8 mouse cellular contexts compared by ENCODE assay signal in the genomic region with DNA sequence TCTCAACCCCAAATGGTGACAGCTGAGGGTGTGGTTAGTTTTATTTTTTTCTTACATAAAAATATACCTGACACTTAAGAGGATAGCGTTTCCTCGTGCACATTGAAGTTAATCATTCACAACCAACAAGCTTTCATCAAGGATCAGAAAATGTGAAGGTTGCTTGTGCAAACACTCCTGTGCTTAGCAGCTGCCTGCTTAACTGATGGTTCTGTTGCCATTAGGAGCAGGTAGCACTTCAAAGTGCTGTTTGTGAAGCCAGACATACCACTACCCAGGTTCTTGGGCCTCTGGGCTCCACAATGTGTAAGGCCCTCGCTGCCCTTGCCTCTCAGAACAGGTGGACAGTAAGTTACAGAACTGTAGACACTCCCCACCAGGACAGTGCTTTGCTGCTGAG. TPM values are rescaled to one million over a fixed set of nuclear protein-coding genes. Genes with fewer than 3 reads are reported as not detected.
DNase-seq lines count a peak whose midpoint lies in the region; ATAC-seq and TF ChIP-seq lines count a peak whose summit lies in the region.
"Had no signal": no experiment of that assay in that cellular context is flagged by ENCODE, and none has a peak within 500 bp of the region (broad histone marks: within the 10 kb centered on the region; RNA-seq: fewer than 3 reads in every experiment).

No protein-coding gene starts in this region.

- no peak overlapping the region for H3K4me3 ChIP-seq in heart, embryonic 14.5 days (ENCODE audit: control insufficient read depth in 1 of 2, insufficient read depth in 1 of 2, low read depth in 1 of 2, low read length in 2 of 2)
- H3K4me3 ChIP-seq in lung, embryonic 14.5 days (ENCODE audit: low read depth, low read length) = no peak overlapping the region
- no peak overlapping the region for H3K4me3 ChIP-seq in limb, embryonic 13.5 days
- peak overlapping the region; percentile 18; the same call in 1 of the 2 replicates for H3K4me3 ChIP-seq in stomach, embryonic 16.5 days (replicated peaks; ENCODE audit: low read length)
- H3K4me3 ChIP-seq: neural tube, embryonic 12.5 days had no signal

- H3K27ac ChIP-seq in heart, embryonic 14.5 days (replicated peaks in 1 of 2; ENCODE audit: control insufficient read depth in 1 of 2, insufficient read depth in 1 of 2, low read depth in 2 of 2, low read length in 2 of 2) = no peak overlapping the region
- H3K27ac ChIP-seq in lung, embryonic 14.5 days (ENCODE audit: low read depth) = peak overlapping the region; percentile 16; the same call in 1 of the 2 replicates
- peak overlapping the region; percentile 39; the same call in 1 of the 2 replicates for H3K27ac ChIP-seq in limb, embryonic 13.5 days
- peak overlapping the region; percentile 90 for H3K27ac ChIP-seq in stomach, embryonic 16.5 days (ENCODE audit: low read length)
- H3K27ac ChIP-seq: neural tube, embryonic 12.5 days had no signal

- H3K27me3 ChIP-seq in heart, embryonic 14.5 days (ENCODE audit: control insufficient read depth, insufficient read depth, low read length) = no peaks in the 10 kb centered on the region
- H3K27me3 ChIP-seq in lung, embryonic 14.5 days (ENCODE audit: insufficient read depth, low read length) = no peaks in the 10 kb centered on the region
- H3K27me3 ChIP-seq in limb, embryonic 13.5 days = peaks cover 3% of the 10 kb centered on the region; the same call in 1 of the 2 replicates
- H3K27me3 ChIP-seq in stomach, embryonic 16.5 days (ENCODE audit: control insufficient read depth, insufficient read depth, low read length) = no peaks in the 10 kb centered on the region
- H3K27me3 ChIP-seq: neural tube, embryonic 12.5 days had no signal

- H3K4me1 ChIP-seq in heart, embryonic 14.5 days (ENCODE audit: control insufficient read depth in 2 of 2, insufficient read depth in 2 of 2, low read length in 2 of 2) = peaks cover 18 to 57% of the 10 kb centered on the region in 2 experiments
- peaks cover 27% of the 10 kb centered on the region for H3K4me1 ChIP-seq in lung, embryonic 14.5 days (ENCODE audit: insufficient read depth)
- H3K4me1 ChIP-seq in limb, embryonic 13.5 days = peaks cover 90% of the 10 kb centered on the region
- H3K4me1 ChIP-seq in stomach, embryonic 16.5 days (ENCODE audit: control insufficient read depth, insufficient read depth, low read length) = peaks cover 75% of the 10 kb centered on the region

- no peak for TF ChIP-seq CTCF in lung, embryonic 14.5 days (IDR thresholded peaks at IDR 0.05; ENCODE audit: low read depth)

- H3K4me2 ChIP-seq in heart, embryonic 14.5 days (ENCODE audit: low read length) = peak overlapping the region; percentile 22; the same call in 1 of the 2 replicates
- peak overlapping the region; percentile 13 for H3K4me2 ChIP-seq in lung, embryonic 14.5 days
- H3K4me2 ChIP-seq in limb, embryonic 13.5 days (replicated peaks) = peak overlapping the region; percentile 41
- peak overlapping the region; percentile 42 for H3K4me2 ChIP-seq in stomach, embryonic 16.5 days (ENCODE audit: low read depth, low read length)
- H3K4me2 ChIP-seq: neural tube, embryonic 12.5 days had no signal

- H3K36me3 ChIP-seq in heart, embryonic 14.5 days (ENCODE audit: control insufficient read depth, insufficient read depth, low read length) = no peaks in the 10 kb centered on the region
- no peaks in the 10 kb centered on the region for H3K36me3 ChIP-seq in lung, embryonic 14.5 days (ENCODE audit: insufficient read depth)
- no peaks in the 10 kb centered on the region for H3K36me3 ChIP-seq in limb, embryonic 13.5 days
- no peaks in the 10 kb centered on the region for H3K36me3 ChIP-seq in stomach, embryonic 16.5 days (ENCODE audit: control insufficient read depth, insufficient read depth, low read length)
- H3K36me3 ChIP-seq: neural tube, embryonic 12.5 days had no signal

- H3K9me3 ChIP-seq in heart, embryonic 14.5 days (ENCODE audit: control insufficient read depth, low read length) = no peaks in the 10 kb centered on the region
- no peaks in the 10 kb centered on the region for H3K9me3 ChIP-seq in lung, embryonic 14.5 days (ENCODE audit: low read depth, low read length)
- H3K9me3 ChIP-seq in limb, embryonic 13.5 days = no peaks in the 10 kb centered on the region
- no peaks in the 10 kb centered on the region for H3K9me3 ChIP-seq in stomach, embryonic 16.5 days (replicated peaks; ENCODE audit: control insufficient read depth, low read length)
- H3K9me3 ChIP-seq: neural tube, embryonic 12.5 days had no signal

- 39% methylated on average over 3 of the region's 3 CpGs for WGBS in heart, embryonic 14.5 days
- 37% methylated on average over 3 of the region's 3 CpGs for WGBS in lung, embryonic 14.5 days
- 47% methylated on average over 3 of the region's 3 CpGs for WGBS in limb, embryonic 13.5 days
- WGBS in stomach, embryonic 16.5 days = 37% methylated on average over 3 of the region's 3 CpGs

- no peak for DNase-seq in heart, adult 11 months
- DNase-seq in lung, embryonic 14.5 days = peak; percentile 48
- no peak for DNase-seq in lung, postnatal 14 days
- DNase-seq in spleen, postnatal 36 days (ENCODE audit: low spot score in 2 of 2) = no peak

- H3K9ac ChIP-seq in heart, embryonic 14.5 days (ENCODE audit: low read length) = 0 out of 2 replicates have a peak overlapping the region, but pooled peaks have one; percentile 18
- no peak overlapping the region for H3K9ac ChIP-seq in lung, embryonic 14.5 days
- H3K9ac ChIP-seq in limb, embryonic 13.5 days = no peak overlapping the region
- 0 out of 2 replicates have a peak overlapping the region, but pooled peaks have one; percentile 27 for H3K9ac ChIP-seq in stomach, embryonic 16.5 days (ENCODE audit: low read length)
- H3K9ac ChIP-seq: neural tube, embryonic 12.5 days had no signal

- ATAC-seq in heart, embryonic 14.5 days (ENCODE audit: insufficient number of reproducible peaks, insufficient read depth, low FRiP score, low read depth) = no peak
- peak; percentile 64 for ATAC-seq in lung, embryonic 14.5 days (ENCODE audit: insufficient read depth)
- ATAC-seq in limb, embryonic 13.5 days (ENCODE audit: low FRiP score, low read depth) = no peak
- peak; percentile 63; the same call in 1 of the 2 replicates for ATAC-seq in stomach, embryonic 16.5 days (ENCODE audit: insufficient read depth, low FRiP score)

RNA-seq across cellular contexts. Expression of gene Lrig1, which starts 23.1 kb away (rescaled TPM):
- polyA plus RNA-seq in heart, embryonic 14.5 days (2014; fragmentation: Nextera tagmentation; extraction: Ambion mirVana) = 15.2 and 18.4 TPM in 2 replicates
- 11.5 and 13.5 TPM in 2 replicates for polyA plus RNA-seq in lung, embryonic 14.5 days (2014; fragmentation: Nextera tagmentation; extraction: Ambion mirVana)
- 19.0 and 23.5 TPM in 2 replicates for polyA plus RNA-seq in limb, embryonic 13.5 days (2015; fragmentation: Nextera tagmentation; extraction: Ambion mirVana)
- polyA plus RNA-seq in stomach, embryonic 16.5 days (2015; fragmentation: Nextera tagmentation; extraction: Ambion mirVana) = 18.3 and 24.0 TPM in 2 replicates

Comparison
In these comparisons a context has a peak if more than half of its experiments do, and no peak if none do; other contexts are left out.
1. ATAC-seq: peak in lung, embryonic 14.5 days (single experiment) and stomach, embryonic 16.5 days (single experiment); none in heart, embryonic 14.5 days (single experiment) and limb, embryonic 13.5 days (single experiment).
2. H3K27ac ChIP-seq: peak in lung, embryonic 14.5 days (single experiment), limb, embryonic 13.5 days (single experiment) and stomach, embryonic 16.5 days (single experiment); none in heart, embryonic 14.5 days (0 of 2).
3. H3K9ac ChIP-seq: peak in heart, embryonic 14.5 days (single experiment) and stomach, embryonic 16.5 days (single experiment); none in lung, embryonic 14.5 days (single experiment) and limb, embryonic 13.5 days (single experiment).
4. Peak in every context shown above with its lines, with median percentiles within 50 percentile points of each other: H3K4me2 ChIP-seq.